Mouse (Mus musculus) olfactory bulb, adult 2 months (tissue): ENCODE measurements around the gene Mrc2. TPM values are rescaled to one million over a fixed set of nuclear protein-coding genes. Genes with fewer than 3 reads are reported as not detected.
A peak's percentile ranks its signal among the peaks of the same experiment; 100 is the strongest.

Experiments used
- H3K27ac ChIP-seq: fragments of 200-500 bp; 2 replicates; pipeline ENCODE4 v1.5.1; 2012; ENCODE audit warnings: low read depth, low read length; ENCODE audit not compliant: insufficient read depth
- H3K4me1 ChIP-seq: fragments of 200-500 bp; 2 replicates; pipeline ENCODE4 v1.6.1; 2012; ENCODE audit warnings: low read length; ENCODE audit not compliant: control insufficient read depth, insufficient read depth
- H3K4me3 ChIP-seq: fragments of 200-500 bp; 2 replicates; pipeline ENCODE4 v1.5.1; 2012; ENCODE audit warnings: mild to moderate bottlenecking, low read depth, low read length, moderate library complexity; ENCODE audit not compliant: insufficient read depth
- CTCF ChIP-seq: fragments of 200-500 bp; IDR thresholded peaks from 2 replicates; pipeline ENCODE4 v1.5.1; 2012; ENCODE audit warnings: low read depth, mild to moderate bottlenecking, low read length, moderate library complexity; ENCODE audit not compliant: insufficient read depth
- POLR2A ChIP-seq: fragments of 200-500 bp; IDR thresholded peaks from 2 replicates; pipeline ENCODE4 v1.6.1; 2012; ENCODE audit warnings: mild to moderate bottlenecking, low read depth, low read length, moderate library complexity; ENCODE audit not compliant: insufficient read depth
- WGBS: fragments of 180-500 bp; shearing (Covaris S2); methylation state at CpG from one replicate; pipeline ENCODE4 v1.1.7; 2018; 5-methylcytosine and 5-hydroxymethylcytosine counted together
- polyA plus RNA-seq: library from polyadenylated mRNA; stranded (reverse); fragments of >200 nt; gene quantifications from 2 replicates; pipeline ENCODE4 v1.2.4, GENCODE M21; 2012; ENCODE audit warnings: low replicate concordance; ENCODE audit not compliant: missing spikeins, insufficient read depth, insufficient read length

Gene Mrc2
- polyA plus RNA-seq, 1 experiment: not detected

DNA sequence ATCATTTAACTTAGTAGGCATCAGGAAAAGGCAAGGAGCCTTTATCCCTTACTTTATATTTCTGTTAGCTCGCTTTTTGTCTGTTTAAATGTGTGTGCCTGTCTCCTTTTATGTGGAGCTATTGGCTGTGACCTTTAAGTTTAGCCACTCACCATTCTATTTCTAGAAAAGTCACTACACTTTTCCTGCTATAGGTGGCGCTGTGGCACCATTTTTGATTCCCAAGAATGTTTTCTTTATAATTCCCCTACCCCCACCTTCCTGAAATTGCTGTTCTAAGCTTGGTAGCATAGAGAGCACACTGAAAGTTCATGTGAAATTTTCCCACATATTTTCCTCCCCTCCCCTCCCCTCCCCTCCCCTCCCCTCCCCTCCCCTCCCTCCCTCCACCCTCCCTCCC is 22.3 kb upstream of the Mrc2 start:
- 14% methylated on average over 2 of the region's 2 CpGs for WGBS
- Histone ChIP-seq H3K4me3 (no peak overlapping the region), H3K4me1 (peaks cover 7% of the 10 kb centered on the region; the same call in 1 of the 2 replicates), H3K27ac (no peak overlapping the region)
- TF ChIP-seq CTCF (no peak), POLR2A (no peak)

DNA sequence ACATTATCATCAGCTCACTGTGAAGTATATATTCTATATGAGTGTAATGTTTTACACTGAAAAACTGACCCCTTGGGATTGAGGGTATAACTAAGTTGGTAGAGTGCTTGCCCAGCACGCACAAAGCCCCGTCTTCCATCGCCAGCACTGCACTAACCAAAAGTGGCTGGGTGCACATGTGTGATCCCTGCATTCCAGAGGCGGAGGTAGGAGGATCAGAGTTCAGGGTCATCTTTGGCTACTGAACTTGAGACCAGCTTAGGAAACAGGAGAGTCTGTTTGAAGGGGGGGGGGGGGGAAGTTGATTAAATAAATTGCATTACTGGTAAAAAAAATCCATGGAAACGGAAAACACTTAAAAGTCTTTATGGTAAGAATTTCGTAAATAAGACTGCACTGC is 12.0 kb upstream of the Mrc2 start:
- H3K4me3 ChIP-seq: no peak overlapping the region
- no peak for TF ChIP-seq CTCF
- TF ChIP-seq POLR2A: no peak
- H3K4me1 ChIP-seq: no peaks in the 10 kb centered on the region
- H3K27ac ChIP-seq: no peak overlapping the region
- WGBS: 88% methylated on average over 6 of the region's 6 CpGs

DNA sequence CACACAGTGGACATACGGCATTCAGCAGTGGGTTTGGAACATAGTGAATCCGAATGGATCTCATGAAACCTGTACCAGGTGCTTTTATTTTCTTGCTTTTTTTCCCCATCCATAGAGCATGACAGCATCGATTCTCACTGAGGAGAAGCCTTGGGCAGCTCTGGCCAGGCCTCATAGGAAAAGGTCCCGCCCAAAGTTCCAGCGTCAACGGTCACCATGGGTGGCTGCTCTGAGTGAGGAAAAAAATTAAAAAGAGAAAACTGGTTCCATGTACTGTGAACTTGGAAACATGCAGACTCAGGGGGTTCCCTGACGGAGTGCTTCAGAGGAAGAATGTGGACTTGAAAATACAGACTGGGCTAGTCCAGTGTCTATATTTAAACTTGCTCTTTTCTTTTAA is 11.2 kb upstream of the Mrc2 start:
- TF ChIP-seq CTCF: no peak
- TF ChIP-seq POLR2A: no peak
- H3K4me1 ChIP-seq: no peaks in the 10 kb centered on the region
- H3K4me3 ChIP-seq: no peak overlapping the region
- H3K27ac ChIP-seq: no peak overlapping the region
- 87% methylated on average over 7 of the region's 7 CpGs for WGBS

DNA sequence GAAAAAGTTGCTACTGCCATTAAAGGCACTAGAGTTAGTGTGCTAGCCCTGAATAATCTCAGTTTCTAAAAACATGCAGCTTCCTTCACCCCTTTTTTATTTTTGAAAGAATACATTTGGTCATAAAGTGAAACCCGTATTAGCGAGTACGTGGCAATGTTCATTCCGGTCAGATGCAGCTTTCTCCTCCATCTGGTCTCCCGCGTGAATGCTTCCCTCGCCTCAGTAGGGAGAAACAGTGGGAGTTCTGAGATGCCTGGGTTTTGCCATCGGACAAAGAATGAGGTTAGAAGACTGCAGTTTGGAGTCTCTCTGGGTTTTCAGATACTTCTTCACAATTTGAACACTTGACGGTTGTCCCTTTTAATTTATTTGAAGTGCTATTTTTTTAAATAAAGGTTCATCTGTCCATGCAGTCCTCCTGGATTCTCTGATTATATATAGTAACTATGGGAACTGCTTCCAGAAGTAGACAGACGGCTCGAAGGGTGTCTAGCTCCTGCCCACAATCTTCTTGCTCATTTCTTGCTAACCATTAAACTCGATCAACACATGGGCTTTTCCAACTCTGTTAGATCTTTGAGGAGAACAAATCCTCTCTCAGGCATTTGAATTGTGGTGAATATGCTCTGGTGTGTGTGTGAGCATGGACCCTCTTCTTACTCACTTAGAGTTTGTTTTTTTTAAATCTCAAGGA is 10.5 kb upstream of the Mrc2 start:
- H3K27ac ChIP-seq: no peak overlapping the region
- H3K4me1 ChIP-seq: no peaks in the 10 kb centered on the region
- TF ChIP-seq CTCF (no peak), POLR2A (no peak)
- 75% methylated on average over 12 of the region's 12 CpGs for WGBS
- no peak overlapping the region for H3K4me3 ChIP-seq

DNA sequence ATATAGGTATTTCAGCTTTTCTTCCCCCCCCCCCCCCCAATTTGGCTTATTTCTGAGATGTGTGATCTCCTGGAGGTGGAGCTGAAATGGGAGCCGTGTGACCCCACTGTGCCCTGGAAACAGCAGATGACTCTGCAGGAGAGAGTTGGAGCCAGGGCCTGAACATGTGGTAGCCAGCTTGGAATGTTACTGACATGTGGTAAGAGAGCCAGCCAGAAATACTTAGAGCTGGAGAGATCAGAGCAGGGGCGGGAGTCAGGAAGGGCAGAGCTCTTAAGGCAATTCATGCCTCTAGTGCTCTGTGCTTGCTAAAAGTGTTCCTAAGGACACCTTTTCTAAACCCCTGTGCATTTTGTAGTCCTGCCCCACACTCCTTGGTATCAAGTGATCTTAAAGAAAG is 10.0 kb upstream of the Mrc2 start:
- Histone ChIP-seq H3K27ac (no peak overlapping the region), H3K4me1 (no peaks in the 10 kb centered on the region), H3K4me3 (no peak overlapping the region)
- TF ChIP-seq POLR2A (no peak), CTCF (no peak)
- 70% methylated on average over 2 of the region's 2 CpGs for WGBS

DNA sequence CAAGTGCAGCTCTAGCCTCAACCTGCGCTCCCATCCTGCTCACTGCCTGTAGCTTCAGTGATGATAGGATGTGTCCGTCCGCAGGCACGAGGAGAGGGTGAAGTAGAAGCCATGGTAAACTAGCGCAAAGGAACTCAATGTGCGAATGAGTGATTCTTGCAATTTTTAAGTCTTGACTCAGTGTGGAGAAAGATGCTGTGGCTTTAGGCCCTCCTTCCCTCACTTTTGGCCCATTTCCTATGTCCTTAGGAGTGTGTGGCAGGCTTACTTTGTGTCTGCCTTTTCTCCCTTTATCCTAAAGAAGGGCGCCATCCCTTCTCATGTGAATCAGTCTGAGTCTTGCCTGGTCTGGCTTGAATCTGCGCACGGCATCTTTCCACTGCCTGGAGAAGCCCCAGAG is 9.4 kb upstream of the Mrc2 start:
- Histone ChIP-seq H3K4me1 (no peaks in the 10 kb centered on the region), H3K27ac (no peak overlapping the region), H3K4me3 (no peak overlapping the region)
- 94% methylated on average over 9 of the region's 9 CpGs for WGBS
- TF ChIP-seq CTCF: no peak
- TF ChIP-seq POLR2A: no peak

DNA sequence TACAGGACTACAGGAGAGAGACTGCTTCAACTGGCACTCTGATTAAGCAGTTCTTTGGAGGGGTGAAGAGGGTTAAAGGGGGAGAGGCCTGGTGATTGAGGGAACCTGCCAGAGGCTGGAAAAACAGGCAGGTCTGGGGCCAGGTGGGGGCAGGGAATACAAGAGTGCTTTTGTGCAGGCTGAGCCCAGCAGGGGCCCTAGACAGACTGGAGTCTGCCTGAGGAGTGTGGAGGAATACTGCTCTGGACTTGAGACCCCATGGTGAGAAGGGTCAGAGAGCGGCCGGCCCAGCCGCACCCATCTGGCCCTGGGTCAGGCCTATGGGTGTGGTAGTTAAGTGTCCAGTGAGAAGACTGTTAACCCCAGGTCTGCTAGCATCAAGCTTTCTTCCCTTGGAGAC is 6.7 kb upstream of the Mrc2 start:
- Histone ChIP-seq H3K4me1 (no peaks in the 10 kb centered on the region), H3K4me3 (no peak overlapping the region), H3K27ac (no peak overlapping the region)
- 60% methylated on average over 3 of the region's 3 CpGs for WGBS
- TF ChIP-seq CTCF (no peak), POLR2A (no peak)

DNA sequence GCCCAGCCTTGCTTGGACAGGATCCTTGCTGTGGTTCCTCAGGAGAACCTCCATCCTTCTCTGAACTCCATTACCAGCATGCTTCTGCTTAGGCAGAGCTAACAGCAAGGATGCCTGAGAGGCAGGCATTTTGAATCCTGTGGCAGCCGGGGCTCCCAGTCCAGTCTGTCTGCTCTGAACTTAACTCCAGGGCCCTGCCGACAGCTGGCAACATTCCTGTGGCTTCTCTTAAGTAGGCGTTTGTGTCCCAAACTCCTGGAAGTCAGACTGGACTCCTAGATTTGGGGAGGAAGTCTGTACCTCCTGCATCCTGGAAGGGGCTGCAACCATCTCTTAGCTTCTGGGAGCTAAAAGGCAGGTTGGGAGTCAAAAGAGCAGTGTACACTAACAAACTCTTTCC is 3.0 kb upstream of the Mrc2 start:
- H3K4me3 ChIP-seq: no peak overlapping the region
- no peak overlapping the region for H3K27ac ChIP-seq
- 59% methylated on average over 3 of the region's 3 CpGs for WGBS
- peaks cover 18% of the 10 kb centered on the region for H3K4me1 ChIP-seq
- TF ChIP-seq POLR2A (no peak), CTCF (no peak)

DNA sequence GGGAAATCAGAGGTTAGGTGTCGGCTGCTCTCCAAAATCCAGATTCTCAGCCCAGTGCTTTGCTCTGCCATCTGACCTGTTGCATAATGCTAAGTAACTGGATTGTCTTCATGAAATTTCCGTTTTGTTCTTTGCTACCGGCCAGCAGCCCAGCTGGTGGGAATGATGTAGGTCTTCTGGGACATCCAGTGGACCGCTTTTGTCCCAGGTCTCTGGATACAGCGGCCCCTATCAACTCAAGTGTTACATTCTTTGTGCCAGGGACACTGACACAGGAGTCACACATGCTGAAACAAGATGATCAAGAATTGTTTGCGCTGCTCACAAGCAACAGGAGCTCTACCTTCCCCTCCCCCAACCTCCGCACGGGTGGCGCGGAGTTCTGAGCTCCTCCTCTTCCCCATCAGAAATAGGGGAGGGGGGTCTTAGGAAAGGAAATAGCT is 741 bp upstream of the Mrc2 start:
- peak overlapping the region; percentile 52 for H3K4me3 ChIP-seq
- TF ChIP-seq POLR2A: no peak
- no peak for TF ChIP-seq CTCF
- 15% methylated on average over 10 of the region's 10 CpGs for WGBS
- H3K27ac ChIP-seq: no peak overlapping the region
- H3K4me1 ChIP-seq: peaks cover 18% of the 10 kb centered on the region
